Mouse (Mus musculus): Measurements from ENCODE around the gene Slc25a12.

The Slc25a12 gene

GRCm38 (mm10) chr2:71309726-71310125 is 57.8 kb downstream of the Slc25a12 start:
- no peak for DNase-seq (ENCODE audit: low spot score)

GRCm38 (mm10) chr2:71306357-71306756 is 61.2 kb downstream of the Slc25a12 start:
- DNase-seq (ENCODE audit: low spot score): no peak

GRCm38 (mm10) chr2:71304821-71305220 is 62.7 kb downstream of the Slc25a12 start:
- no peak for DNase-seq (ENCODE audit: low spot score)

- DNase-seq (ENCODE audit: low spot score): no peak
Measured at GRCm38 (mm10) chr2:71303221-71303620, 64.3 kb downstream of the Slc25a12 start.

GRCm38 (mm10) chr2:71302156-71302663 is 65.3 kb downstream of the Slc25a12 start:
- no peak for DNase-seq (ENCODE audit: low spot score)

- no peak for DNase-seq (ENCODE audit: low spot score)
Measured at GRCm38 (mm10) chr2:71298729-71299128, 68.8 kb downstream of the Slc25a12 start.

- no peak for DNase-seq (ENCODE audit: low spot score)
Measured at GRCm38 (mm10) chr2:71297501-71297900, 70.0 kb downstream of the Slc25a12 start.

GRCm38 (mm10) chr2:71295844-71296243 is 71.7 kb downstream of the Slc25a12 start:
- DNase-seq (ENCODE audit: low spot score): no peak

- DNase-seq (ENCODE audit: low spot score): no peak
Measured at GRCm38 (mm10) chr2:71294489-71294888, 73.1 kb downstream of the Slc25a12 start.

- DNase-seq (ENCODE audit: low spot score): no peak
Measured at GRCm38 (mm10) chr2:71293983-71294382, 73.6 kb downstream of the Slc25a12 start.

GRCm38 (mm10) chr2:71291566-71291965 is 76.0 kb downstream of the Slc25a12 start:
- DNase-seq (ENCODE audit: low spot score): no peak

- no peak for DNase-seq (ENCODE audit: low spot score)
Measured at GRCm38 (mm10) chr2:71290107-71290775, 77.3 kb downstream of the Slc25a12 start.

GRCm38 (mm10) chr2:71281981-71282380 is 85.6 kb downstream of the Slc25a12 start:
- no peak for DNase-seq (ENCODE audit: low spot score)

- DNase-seq (ENCODE audit: low spot score): no peak
Measured at GRCm38 (mm10) chr2:71278791-71279775, 88.5 kb downstream of the Slc25a12 start.

- DNase-seq (ENCODE audit: low spot score): no peak
Measured at GRCm38 (mm10) chr2:71275734-71276133, 91.8 kb downstream of the Slc25a12 start.

GRCm38 (mm10) chr2:71273955-71274679 is 93.4 kb downstream of the Slc25a12 start:
- DNase-seq (ENCODE audit: low spot score): peak; percentile 13

- DNase-seq (ENCODE audit: low spot score): no peak
Measured at GRCm38 (mm10) chr2:71270085-71270484, 97.5 kb downstream of the Slc25a12 start.

GRCm38 (mm10) chr2:71269332-71269731 is 98.2 kb downstream of the Slc25a12 start:
- no peak for DNase-seq (ENCODE audit: low spot score)

- no peak for DNase-seq (ENCODE audit: low spot score)
Measured at GRCm38 (mm10) chr2:71268691-71269090, 98.9 kb downstream of the Slc25a12 start.

GRCm38 (mm10) chr2:71264585-71264984 is 103.0 kb downstream of the Slc25a12 start:
- no peak for DNase-seq (ENCODE audit: low spot score)

- no peak for DNase-seq (ENCODE audit: low spot score)
Measured at GRCm38 (mm10) chr2:71256581-71256980, 111.0 kb downstream of the Slc25a12 start.

GRCm38 (mm10) chr2:71254836-71255235 is 112.7 kb downstream of the Slc25a12 start:
- DNase-seq (ENCODE audit: low spot score): no peak

Measured in ovary, postnatal 10 days (tissue).